Mouse (Mus musculus): ENCODE results near the gene Spata13. TPM values are rescaled to one million over a fixed set of nuclear protein-coding genes. Genes with fewer than 3 reads are reported as not detected.

Spata13 gene
- polyA plus RNA-seq, 1 experiment = 4.2 TPM

GRCm38 (mm10) chr14:60641120-60641519, 7.3 kb downstream of the Spata13 start:
- Histone ChIP-seq H3K27me3 (ENCODE audit: control insufficient read depth, insufficient read depth, low read length) (no peaks in the 10 kb centered on the region), H3K4me3 (ENCODE audit: control insufficient read depth, low read depth, low read length) (no peak overlapping the region), H3K36me3 (ENCODE audit: control insufficient read depth, insufficient read depth, low read length) (no peaks in the 10 kb centered on the region), H3K27ac (ENCODE audit: control insufficient read depth, insufficient read depth, low read depth, low read length) (no peak overlapping the region), H3K4me1 (ENCODE audit: control insufficient read depth, insufficient read depth, low read length) (peaks cover 1% of the 10 kb centered on the region)
- TF ChIP-seq CTCF (IDR thresholded peaks at IDR 0.05; ENCODE audit: control insufficient read depth, insufficient read depth, insufficient replicate concordance, low read depth, low read length) (no peak), POLR2A (IDR thresholded peaks at IDR 0.05; ENCODE audit: control insufficient read depth, low read depth, low read length) (no peak)

DNA sequence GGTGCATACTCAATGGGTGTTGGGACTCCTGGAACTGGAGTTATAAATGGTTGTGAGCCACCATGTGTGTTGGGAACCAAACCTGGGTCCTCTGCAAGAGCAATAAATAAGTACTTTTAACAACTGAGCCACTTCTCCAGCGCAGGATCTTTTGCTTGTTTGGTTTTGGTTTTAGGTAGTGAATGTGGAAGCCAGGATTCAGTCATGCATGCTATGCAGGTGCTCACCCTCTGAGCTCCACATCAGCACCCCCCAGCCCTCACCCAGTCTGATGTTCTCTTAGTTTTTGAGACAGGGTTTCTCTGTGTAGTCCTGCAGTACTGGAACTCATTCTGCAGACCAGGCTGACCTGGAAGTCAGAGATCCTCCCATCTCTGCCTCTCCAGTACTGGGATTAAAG, 8.3 kb downstream of the Spata13 start:
- Histone ChIP-seq H3K36me3 (ENCODE audit: control insufficient read depth, insufficient read depth, low read length) (no peaks in the 10 kb centered on the region), H3K4me3 (ENCODE audit: control insufficient read depth, low read depth, low read length) (no peak overlapping the region), H3K4me1 (ENCODE audit: control insufficient read depth, insufficient read depth, low read length) (no peaks in the 10 kb centered on the region), H3K27me3 (ENCODE audit: control insufficient read depth, insufficient read depth, low read length) (no peaks in the 10 kb centered on the region), H3K27ac (ENCODE audit: control insufficient read depth, insufficient read depth, low read depth, low read length) (no peak overlapping the region)
- no peak for TF ChIP-seq POLR2A (IDR thresholded peaks at IDR 0.05; ENCODE audit: control insufficient read depth, low read depth, low read length)
- no peak for TF ChIP-seq CTCF (IDR thresholded peaks at IDR 0.05; ENCODE audit: control insufficient read depth, insufficient read depth, insufficient replicate concordance, low read depth, low read length)

- Histone ChIP-seq H3K4me1 (ENCODE audit: control insufficient read depth, insufficient read depth, low read length) (no peaks in the 10 kb centered on the region), H3K36me3 (ENCODE audit: control insufficient read depth, insufficient read depth, low read length) (no peaks in the 10 kb centered on the region), H3K27ac (ENCODE audit: control insufficient read depth, insufficient read depth, low read depth, low read length) (no peak overlapping the region), H3K4me3 (ENCODE audit: control insufficient read depth, low read depth, low read length) (no peak overlapping the region), H3K27me3 (ENCODE audit: control insufficient read depth, insufficient read depth, low read length) (no peaks in the 10 kb centered on the region)
- TF ChIP-seq CTCF (IDR thresholded peaks at IDR 0.05; ENCODE audit: control insufficient read depth, insufficient read depth, insufficient replicate concordance, low read depth, low read length) (no peak), POLR2A (IDR thresholded peaks at IDR 0.05; ENCODE audit: control insufficient read depth, low read depth, low read length) (no peak)
These were observed 9.5 kb downstream of the Spata13 start for GRCm38 (mm10) chr14:60643098-60643870.

GRCm38 (mm10) chr14:60646373-60646772, 12.6 kb downstream of the Spata13 start:
- TF ChIP-seq CTCF (IDR thresholded peaks at IDR 0.05; ENCODE audit: control insufficient read depth, insufficient read depth, insufficient replicate concordance, low read depth, low read length) = no peak
- TF ChIP-seq POLR2A (IDR thresholded peaks at IDR 0.05; ENCODE audit: control insufficient read depth, low read depth, low read length) = no peak
- no peak overlapping the region for H3K27ac ChIP-seq (ENCODE audit: control insufficient read depth, insufficient read depth, low read depth, low read length)
- no peaks in the 10 kb centered on the region for H3K4me1 ChIP-seq (ENCODE audit: control insufficient read depth, insufficient read depth, low read length)
- no peaks in the 10 kb centered on the region for H3K36me3 ChIP-seq (ENCODE audit: control insufficient read depth, insufficient read depth, low read length)
- H3K27me3 ChIP-seq (ENCODE audit: control insufficient read depth, insufficient read depth, low read length) = no peaks in the 10 kb centered on the region
- H3K4me3 ChIP-seq (ENCODE audit: control insufficient read depth, low read depth, low read length) = no peak overlapping the region

DNA sequence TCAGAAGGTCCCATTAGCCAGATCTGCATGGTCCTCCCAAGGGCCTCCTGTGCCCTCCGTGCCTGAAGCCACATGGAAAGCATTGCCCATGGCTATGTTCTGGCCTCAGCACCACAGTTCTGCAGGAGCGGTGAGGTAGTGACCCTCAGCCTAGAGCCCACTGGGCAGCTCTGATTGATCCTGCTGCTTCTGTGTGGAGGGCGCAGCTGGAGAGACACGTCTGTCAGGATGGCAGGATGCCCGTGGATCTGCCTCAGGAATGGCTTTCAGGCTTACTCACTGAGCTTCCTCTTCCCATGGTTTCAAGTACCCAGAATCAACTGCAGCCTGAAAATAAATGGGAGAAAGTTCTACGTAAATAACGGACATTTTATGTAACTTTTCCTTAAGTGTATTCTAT, 14.1 kb downstream of the Spata13 start:
- H3K4me3 ChIP-seq (ENCODE audit: control insufficient read depth, low read depth, low read length) = no peak overlapping the region
- H3K36me3 ChIP-seq (ENCODE audit: control insufficient read depth, insufficient read depth, low read length) = no peaks in the 10 kb centered on the region
- TF ChIP-seq CTCF (IDR thresholded peaks at IDR 0.05; ENCODE audit: control insufficient read depth, insufficient read depth, insufficient replicate concordance, low read depth, low read length) (no peak), POLR2A (IDR thresholded peaks at IDR 0.05; ENCODE audit: control insufficient read depth, low read depth, low read length) (no peak)
- no peaks in the 10 kb centered on the region for H3K4me1 ChIP-seq (ENCODE audit: control insufficient read depth, insufficient read depth, low read length)
- no peak overlapping the region for H3K27ac ChIP-seq (ENCODE audit: control insufficient read depth, insufficient read depth, low read depth, low read length)
- H3K27me3 ChIP-seq (ENCODE audit: control insufficient read depth, insufficient read depth, low read length) = no peaks in the 10 kb centered on the region

- Histone ChIP-seq H3K4me1 (ENCODE audit: control insufficient read depth, insufficient read depth, low read length) (no peaks in the 10 kb centered on the region), H3K4me3 (ENCODE audit: control insufficient read depth, low read depth, low read length) (no peak overlapping the region), H3K27me3 (ENCODE audit: control insufficient read depth, insufficient read depth, low read length) (no peaks in the 10 kb centered on the region), H3K27ac (ENCODE audit: control insufficient read depth, insufficient read depth, low read depth, low read length) (no peak overlapping the region), H3K36me3 (ENCODE audit: control insufficient read depth, insufficient read depth, low read length) (no peaks in the 10 kb centered on the region)
- TF ChIP-seq CTCF (IDR thresholded peaks at IDR 0.05; ENCODE audit: control insufficient read depth, insufficient read depth, insufficient replicate concordance, low read depth, low read length) (no peak), POLR2A (IDR thresholded peaks at IDR 0.05; ENCODE audit: control insufficient read depth, low read depth, low read length) (no peak)
These were observed 15.2 kb downstream of the Spata13 start for GRCm38 (mm10) chr14:60648956-60649355.

DNA sequence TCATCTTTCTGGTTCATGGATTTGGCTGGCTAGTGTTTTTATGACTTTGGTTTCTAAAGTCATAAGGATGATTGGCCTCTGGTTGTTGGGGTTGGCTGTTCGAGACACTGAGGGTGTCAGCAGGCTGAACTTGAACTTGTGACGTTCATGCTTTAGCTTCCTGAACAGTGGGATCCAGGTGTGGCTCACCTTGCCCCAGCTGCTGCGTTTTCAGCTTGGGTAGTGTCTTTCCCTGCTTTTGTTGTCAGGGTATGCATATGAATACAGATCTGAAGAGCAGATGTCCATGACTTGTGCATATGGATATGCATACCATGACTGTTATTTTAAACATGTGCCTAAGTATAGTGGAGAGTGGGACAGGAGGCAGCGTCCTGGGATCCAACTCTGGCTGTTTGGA, 19.4 kb downstream of the Spata13 start:
- TF ChIP-seq POLR2A (IDR thresholded peaks at IDR 0.05; ENCODE audit: control insufficient read depth, low read depth, low read length) (no peak), CTCF (IDR thresholded peaks at IDR 0.05; ENCODE audit: control insufficient read depth, insufficient read depth, insufficient replicate concordance, low read depth, low read length) (no peak)
- no peak overlapping the region for H3K4me3 ChIP-seq (ENCODE audit: control insufficient read depth, low read depth, low read length)
- H3K36me3 ChIP-seq (ENCODE audit: control insufficient read depth, insufficient read depth, low read length) = no peaks in the 10 kb centered on the region
- H3K27me3 ChIP-seq (ENCODE audit: control insufficient read depth, insufficient read depth, low read length) = no peaks in the 10 kb centered on the region
- no peaks in the 10 kb centered on the region for H3K4me1 ChIP-seq (ENCODE audit: control insufficient read depth, insufficient read depth, low read length)
- H3K27ac ChIP-seq (ENCODE audit: control insufficient read depth, insufficient read depth, low read depth, low read length) = no peak overlapping the region
